Mouse (Mus musculus) heart, postnatal 36 days (tissue): ENCODE measurements around the gene Lpcat2b. TPM values are rescaled to one million over a fixed set of nuclear protein-coding genes. Genes with fewer than 3 reads are reported as not detected.
A peak's percentile ranks its signal among the peaks of the same experiment; 100 is the strongest.
"Not testable (repeated sequence)": the region's sequence is repeated elsewhere in the genome, so short reads cannot be mapped to it uniquely, and the experiment has no call there.

ENCODE experiments used
- DNase-seq, 2 experiments: peaks; one replicate each; pipeline ENCODE4 v3.0.0; 2021 to 2022
- intact Hi-C: fragments of 180-260 bp; cut with DNase I; formaldehyde crosslinking; loops from one replicate; pipeline ENCODE4 v1.15.1; 2025
- total RNA-seq, 2 experiments: library from RNA; stranded (reverse); gene quantifications; 2 replicates each; pipeline ENCODE4 v1.2.3; 2021

The Lpcat2b gene
- total RNA-seq, result not detected

DNA sequence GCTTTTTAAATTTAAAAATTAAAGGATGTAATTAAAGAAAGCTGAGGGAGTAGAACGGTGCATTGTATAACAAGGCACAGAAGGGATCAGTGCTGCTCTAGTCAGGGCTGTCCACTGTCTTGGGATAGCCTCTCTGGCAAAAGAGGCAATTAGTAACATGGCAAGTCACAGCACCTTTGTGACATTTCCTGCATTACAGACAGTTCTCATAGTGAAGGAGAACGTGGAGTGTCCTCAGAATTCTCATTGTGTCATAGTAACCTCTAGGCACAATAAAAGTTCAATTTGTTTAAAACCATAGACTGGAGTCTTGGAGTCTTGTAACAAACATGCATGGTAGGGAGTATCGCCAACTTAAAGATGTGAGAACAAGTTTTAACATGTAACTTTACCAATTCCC is at the start of gene Lpcat2b:
Gene Lpcat2b, plus strand, starts transcription at position 301 of the 400 bp plus-strand sequence.
- no peak for DNase-seq
- intact Hi-C loops, result no loop called here

GRCm38 (mm10) chr5:107386448-107386847 is 44.9 kb upstream of the Lpcat2b start:
- intact Hi-C loops, result not testable (repeated sequence)

GRCm38 (mm10) chr5:107387788-107388187 is 43.6 kb upstream of the Lpcat2b start:
- DNase-seq, result no peak
- intact Hi-C loops, result no loop called here

More at GRCm38 (mm10) chr5:107386448-107386847, 44.9 kb upstream of the Lpcat2b start:
- DNase-seq, result not testable (repeated sequence)

DNA sequence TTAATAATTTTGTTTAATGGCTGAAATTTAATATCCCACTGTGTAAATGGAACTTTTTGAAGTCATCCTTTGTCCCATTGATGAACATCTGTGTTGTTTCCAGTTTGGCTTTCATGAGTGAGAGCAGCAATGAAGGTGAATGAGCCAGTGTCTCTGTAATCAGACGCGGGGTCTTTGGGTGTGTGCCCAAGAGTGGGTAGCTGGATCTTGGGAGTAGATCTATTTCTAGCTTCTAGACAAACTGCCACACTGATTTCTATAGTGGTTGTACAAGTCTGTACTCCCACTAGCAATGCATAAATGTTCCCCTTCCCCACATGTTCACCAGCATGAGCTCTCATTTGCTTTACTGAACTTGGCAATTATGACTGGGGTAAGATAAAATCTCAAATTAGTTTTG is 42.0 kb upstream of the Lpcat2b start:
- intact Hi-C loops, result no loop called here
- DNase-seq, result no peak

DNA sequence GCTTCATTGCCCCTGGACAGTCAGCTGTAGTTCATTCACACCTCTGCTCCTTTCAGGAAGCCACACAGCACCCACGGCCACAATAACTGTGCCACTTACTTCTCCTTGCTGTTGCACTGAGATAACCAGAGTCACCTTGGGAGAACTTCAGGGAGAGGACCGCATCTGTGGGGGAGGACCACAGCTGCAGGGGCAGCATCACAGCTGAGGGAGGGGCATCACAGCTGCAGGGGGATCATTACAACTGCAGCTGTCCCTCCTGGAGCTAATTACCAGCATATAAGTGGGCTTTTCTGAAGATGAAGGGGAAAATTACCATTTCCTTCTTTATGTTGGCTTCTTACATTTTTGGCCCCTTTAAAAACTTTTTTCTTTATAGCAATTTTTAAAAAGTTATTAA is 36.9 kb upstream of the Lpcat2b start:
- DNase-seq, result no peak
- intact Hi-C loops, result no loop called here

GRCm38 (mm10) chr5:107402436-107402835 is 28.9 kb upstream of the Lpcat2b start, which contains the start of gene Ephx4:
TSS of gene Ephx4 (plus strand) at chr5:107402736.
- DNase-seq, result no peak
- intact Hi-C loops, result no loop called here

DNA sequence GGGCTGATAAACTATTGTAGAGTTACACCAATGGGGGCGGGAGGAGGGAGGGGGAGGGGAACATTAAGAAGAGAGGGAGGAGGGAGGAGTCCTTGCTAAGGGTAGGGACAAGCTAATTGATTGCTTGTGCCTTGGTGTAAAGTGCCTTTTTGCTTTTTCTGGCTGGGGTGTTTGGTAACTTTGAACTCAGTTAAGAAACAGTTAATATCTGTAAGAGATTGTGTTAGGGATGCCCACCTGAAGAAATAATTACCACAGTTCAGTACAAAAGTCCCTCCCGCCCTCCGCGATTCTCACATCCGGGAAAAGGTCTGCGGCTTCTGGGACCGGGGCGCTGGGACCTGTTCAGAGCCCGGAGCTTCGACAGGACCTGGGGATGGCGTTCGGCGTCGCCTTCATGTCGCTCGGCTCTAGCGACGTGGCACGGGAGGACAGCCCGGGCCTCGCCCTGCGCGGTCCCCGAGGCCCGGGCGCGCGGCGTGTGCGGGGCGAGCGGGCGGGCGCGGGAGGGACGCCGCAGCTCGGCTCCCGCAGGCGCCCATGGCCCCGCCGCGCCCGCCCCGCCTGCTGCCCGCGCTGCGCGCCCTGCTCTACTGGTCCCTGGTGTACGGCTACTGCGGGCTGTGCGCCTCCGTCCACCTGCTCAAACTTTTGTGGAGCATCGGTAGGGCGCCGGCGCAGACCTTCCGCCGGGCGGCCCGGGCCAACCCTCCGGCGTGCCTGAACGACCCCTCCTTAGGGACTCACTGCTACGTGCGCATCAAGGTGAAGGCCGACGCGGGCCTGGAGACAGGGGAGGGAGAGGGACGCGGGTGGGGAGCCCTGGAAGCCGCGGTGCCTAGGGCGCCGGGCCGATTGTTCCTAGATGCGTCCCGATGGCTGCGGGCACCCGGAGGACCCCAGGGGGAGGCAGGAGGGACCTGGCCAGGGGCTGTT is 28.1 kb upstream of the Lpcat2b start:
- DNase-seq, result peak; percentile 1 to 6

GRCm38 (mm10) chr5:107403947-107404684 is 27.2 kb upstream of the Lpcat2b start:
- no peak for DNase-seq
- intact Hi-C loops, result no loop called here

More for the DNA sequence above, 28.1 kb upstream of the Lpcat2b start:
- intact Hi-C loops, result no loop called here

- intact Hi-C loops, result no loop called here
- no peak for DNase-seq
Observed at GRCm38 (mm10) chr5:107405361-107405760, 26.0 kb upstream of the Lpcat2b start.

GRCm38 (mm10) chr5:107410305-107410704 is 21.0 kb upstream of the Lpcat2b start:
- intact Hi-C loops, result no loop called here
- no peak for DNase-seq

DNA sequence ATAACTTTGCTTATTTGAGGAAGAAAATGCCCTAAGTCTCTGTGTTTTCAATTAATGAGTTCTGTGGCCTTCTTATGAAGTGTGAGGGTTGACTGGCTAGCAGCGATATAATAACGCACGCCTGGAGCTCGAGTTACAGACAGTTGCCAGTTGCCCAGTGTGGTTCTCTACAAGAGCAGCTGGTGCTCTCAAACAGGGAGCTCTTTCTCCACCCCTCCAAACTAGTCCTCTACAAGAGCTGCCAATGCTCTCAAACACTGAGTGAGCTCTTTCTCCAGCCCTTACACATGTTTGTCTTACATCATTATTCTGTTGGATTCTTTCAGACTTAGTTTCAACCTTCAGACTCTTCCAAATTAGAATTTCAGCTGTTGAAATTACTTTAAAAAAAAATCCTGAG is 20.0 kb upstream of the Lpcat2b start:
- DNase-seq, result no peak
- intact Hi-C loops, result no loop called here

DNA sequence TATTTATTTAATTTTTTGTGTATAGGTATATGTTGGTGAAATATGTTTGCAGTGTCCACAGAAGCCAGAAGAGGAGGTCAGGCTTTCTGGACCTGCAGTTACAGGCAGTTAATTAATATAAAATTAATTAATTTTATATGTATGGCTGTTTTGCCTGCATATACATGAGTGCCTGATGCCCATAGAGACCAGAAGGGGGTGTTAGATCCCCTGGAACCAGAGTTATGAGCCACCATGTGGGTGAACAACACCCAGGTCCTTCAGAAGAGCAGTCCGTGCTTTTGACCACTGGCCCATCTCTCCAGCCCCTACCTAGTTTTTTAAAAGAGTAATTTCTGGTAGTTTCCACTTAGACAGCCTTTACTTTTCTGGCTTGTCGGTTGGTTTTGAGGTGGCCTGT is 19.1 kb upstream of the Lpcat2b start:
- intact Hi-C loops, result no loop called here
- no peak for DNase-seq

DNA sequence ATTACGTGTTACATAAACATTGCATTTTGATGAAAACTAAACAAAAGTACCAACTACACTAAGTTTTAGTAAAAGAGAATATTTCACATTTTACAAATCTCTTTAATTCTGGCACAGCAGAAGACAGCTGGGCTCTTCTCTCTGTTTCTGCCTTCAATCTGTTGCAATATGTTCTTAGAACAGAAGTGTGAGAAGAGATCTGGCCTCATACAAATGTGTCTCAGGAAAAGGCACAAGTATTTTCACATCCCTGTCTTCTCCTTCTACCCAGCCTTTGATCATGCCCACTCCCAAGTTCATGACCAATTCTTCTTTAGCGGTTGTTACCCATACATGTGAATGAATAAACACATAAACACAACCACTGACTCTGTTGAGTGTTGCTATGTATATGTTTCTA is 16.3 kb upstream of the Lpcat2b start:
- no peak for DNase-seq
- intact Hi-C loops, result no loop called here

DNA sequence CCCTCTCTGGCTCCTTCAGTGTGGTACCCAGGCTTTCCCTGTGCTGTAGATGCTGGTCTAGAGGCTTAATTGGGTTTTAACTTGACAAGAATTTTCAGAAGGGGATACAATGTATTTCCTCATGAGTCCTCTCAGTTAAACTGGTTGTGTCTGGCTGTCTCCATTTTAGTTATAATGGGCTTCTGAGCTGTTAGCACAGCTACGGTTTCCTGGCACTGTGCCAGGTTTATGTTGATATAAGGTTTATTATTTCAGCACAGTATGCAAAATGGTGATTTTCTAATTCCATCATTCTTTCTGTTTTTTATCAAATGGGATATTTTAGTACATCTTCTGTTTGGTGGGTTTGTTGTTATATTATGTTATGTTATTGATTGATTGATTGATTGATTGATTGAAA is 9.7 kb upstream of the Lpcat2b start:
- intact Hi-C loops, result no loop called here
- DNase-seq, result no peak

DNA sequence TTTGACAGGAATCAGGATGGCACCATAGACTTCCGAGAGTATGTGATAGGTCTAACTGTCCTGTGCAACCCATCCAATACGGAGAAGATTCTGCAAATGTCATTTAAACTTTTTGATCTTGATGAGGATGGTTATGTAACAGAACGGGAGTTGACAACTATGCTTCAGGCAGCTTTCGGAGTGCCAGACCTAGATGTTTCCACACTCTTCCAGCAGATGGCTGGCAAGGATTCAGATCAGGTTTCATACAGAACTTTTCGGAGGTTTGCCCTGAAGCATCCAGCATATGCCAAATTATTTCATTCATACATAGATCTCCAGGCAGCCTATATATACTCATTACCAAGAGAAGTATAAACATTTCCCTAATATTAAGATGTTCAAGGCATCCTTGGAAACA is 2.7 kb downstream of the Lpcat2b start:
- intact Hi-C loops, result no loop called here
- no peak for DNase-seq

GRCm38 (mm10) chr5:107436185-107436584 is 4.8 kb downstream of the Lpcat2b start:
- intact Hi-C loops, result loop anchor here (5.0 kb wide), 1 partner anchor 74 kb away; no protein-coding TSS in a partner anchor
- no peak for DNase-seq

DNA sequence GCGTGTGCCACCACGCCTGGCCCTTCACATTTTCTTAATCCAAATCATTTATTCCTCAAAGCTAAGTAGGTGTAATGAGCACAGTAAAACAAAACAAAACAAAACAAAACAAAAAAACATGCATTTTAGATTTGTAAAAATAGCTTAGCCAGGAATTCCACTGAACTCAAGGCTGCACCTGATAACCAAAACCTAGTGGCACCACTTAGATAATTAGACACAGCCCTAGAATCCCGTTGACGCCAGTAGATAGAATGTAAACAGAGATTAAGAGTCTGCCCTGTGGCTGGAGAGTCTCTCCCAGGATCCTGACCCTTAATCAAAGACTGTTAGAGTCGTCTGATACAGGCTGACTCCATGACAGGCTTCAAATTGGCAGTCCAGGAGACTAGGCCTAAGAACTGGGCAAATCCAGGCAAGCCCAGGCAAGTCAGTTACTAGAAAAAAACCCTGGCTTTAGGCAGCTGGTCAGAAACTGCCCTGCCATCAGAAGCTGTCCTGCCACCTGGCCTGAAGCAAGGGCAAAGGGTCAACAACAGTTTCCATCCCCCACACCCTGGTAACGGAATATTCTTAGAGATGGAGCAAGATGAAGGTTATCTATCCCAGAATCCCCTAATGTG is 5.3 kb downstream of the Lpcat2b start:
- DNase-seq, result no peak
- intact Hi-C loops, result loop anchor here (5.0 kb wide), 1 partner anchor 74 kb away; no protein-coding TSS in a partner anchor

DNA sequence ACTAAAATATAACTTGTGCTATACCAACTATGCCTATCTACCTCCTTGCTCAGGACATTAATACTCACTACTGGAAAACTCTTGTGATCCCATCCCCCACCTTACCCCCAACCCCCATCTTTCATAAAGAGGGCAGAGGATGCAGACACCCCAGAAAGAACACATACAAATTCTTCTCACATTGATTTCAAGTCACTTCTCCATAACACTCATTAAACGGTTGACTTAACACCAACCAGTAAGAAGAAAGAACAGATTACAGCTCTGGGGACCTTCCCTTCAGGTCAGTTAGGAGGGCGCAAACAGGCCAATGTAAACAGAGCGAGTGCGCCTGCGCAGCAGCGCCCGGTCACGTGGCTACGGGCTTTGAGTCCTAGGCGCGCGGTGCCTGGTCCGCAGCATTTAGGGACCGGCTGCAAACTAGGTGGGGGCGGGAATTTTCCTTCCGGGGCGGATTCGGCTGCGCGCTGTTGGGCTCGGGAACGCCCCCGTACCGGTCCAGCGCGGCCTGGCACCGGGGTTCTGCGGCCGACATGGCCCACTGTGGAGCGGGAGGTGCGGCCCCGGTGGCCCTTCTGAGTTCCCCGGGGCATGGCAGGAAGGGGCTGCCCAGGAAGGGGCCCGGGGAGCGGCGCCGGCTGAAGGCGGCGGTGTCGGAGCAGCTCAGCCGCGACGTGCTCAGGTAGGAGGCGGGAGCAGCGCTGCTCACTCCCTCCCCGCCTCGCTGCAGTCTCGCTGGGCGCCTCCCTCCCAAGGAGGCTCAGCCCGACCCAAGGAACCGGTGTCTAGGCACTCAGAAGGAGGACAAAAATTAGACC is 6.3 kb downstream of the Lpcat2b start, which contains the start of gene Btbd8:
Gene Btbd8, plus strand, starts transcription at position 534 of the 818 bp plus-strand sequence.
- DNase-seq, result peak; percentile 94
- intact Hi-C loops, result loop anchor here (5.0 kb wide), 1 partner anchor 75 kb away; no protein-coding TSS in a partner anchor

DNA sequence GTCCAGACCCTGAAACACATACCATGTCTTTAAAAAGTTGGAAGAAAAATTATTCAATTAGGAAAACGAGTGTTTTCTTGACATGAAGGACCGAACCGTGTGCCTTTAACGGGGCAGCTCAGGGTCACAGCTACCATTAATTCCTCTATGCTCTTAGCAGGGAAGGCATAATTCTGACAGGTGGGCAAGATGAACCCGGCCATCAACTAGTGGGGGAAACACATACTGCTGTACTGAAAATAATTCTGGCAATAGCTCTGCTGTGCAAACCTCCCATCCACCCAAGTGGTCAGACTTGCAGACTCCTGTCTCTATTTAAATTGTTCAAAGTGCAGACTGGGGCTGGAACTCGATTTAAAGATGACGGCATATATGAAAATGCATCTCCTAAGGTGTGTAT is 7.0 kb downstream of the Lpcat2b start:
- DNase-seq, result no peak
- intact Hi-C loops, result loop anchor here (5.0 kb wide), 1 partner anchor 76 kb away; no protein-coding TSS in a partner anchor

DNA sequence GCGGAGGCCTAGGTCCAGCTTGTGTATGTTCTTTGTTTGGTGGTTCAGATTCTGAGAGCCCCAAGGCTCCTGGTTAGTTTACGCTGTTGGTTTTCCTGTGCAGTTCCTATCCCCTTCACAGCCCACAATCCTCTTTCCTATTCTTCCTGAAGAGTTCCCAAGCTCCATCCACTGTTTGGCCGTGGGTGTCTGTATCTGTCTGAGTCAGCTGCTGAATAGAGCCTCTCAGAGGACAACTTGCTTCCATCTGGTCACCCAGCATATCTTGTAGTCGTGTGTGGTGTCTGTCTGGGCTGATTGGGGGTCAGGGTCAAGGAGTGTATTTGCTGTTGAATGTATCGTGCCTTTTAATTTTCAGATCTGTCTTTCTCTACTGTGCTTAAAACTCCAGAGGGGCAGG is 10.5 kb downstream of the Lpcat2b start:
- no peak for DNase-seq
- intact Hi-C loops, result no loop called here
